Mouse (Mus musculus) embryonic facial prominence, embryonic 14.5 days (tissue): ENCODE measurements around the gene Lingo3. TPM values are rescaled to one million over a fixed set of nuclear protein-coding genes. Genes with fewer than 3 reads are reported as not detected.
A peak's percentile ranks its signal among the peaks of the same experiment; 100 is the strongest.

Source experiments
- ATAC-seq: fragments of 200-750 bp; cut with Nextera tagmentation; 2 replicates; pipeline ENCODE4 v1.8.0; 2017; ENCODE audit warnings: low read depth, moderate number of reproducible peaks, moderate TSS enrichment
- DNase-seq: peaks from one replicate; pipeline ENCODE4 v3.0.0-alpha.2; 2015; ENCODE audit warnings: low spot score
- H3K27ac ChIP-seq: fragments of 300-500 bp; sonication (generic); replicated peaks from 2 replicates; pipeline ENCODE4 v1.5.1; 2014; ENCODE audit warnings: low read depth, mild to moderate bottlenecking, low read length, moderate library complexity
- H3K27me3 ChIP-seq: fragments of 300-500 bp; sonication (generic); replicated peaks from 2 replicates; pipeline ENCODE4 v1.6.1; 2014; ENCODE audit warnings: low read length; ENCODE audit not compliant: control insufficient read depth, insufficient read depth
- H3K36me3 ChIP-seq: fragments of 300-500 bp; sonication (generic); 2 replicates; pipeline ENCODE4 v1.6.1; 2014; ENCODE audit warnings: low read length, mixed read lengths; ENCODE audit not compliant: control insufficient read depth, insufficient read depth
- H3K4me1 ChIP-seq: fragments of 300-500 bp; sonication (generic); 2 replicates; pipeline ENCODE4 v1.6.1; 2014; ENCODE audit warnings: antibody characterized with exemption, low read length; ENCODE audit not compliant: control insufficient read depth, insufficient read depth
- H3K4me2 ChIP-seq: fragments of 300-500 bp; sonication (generic); 2 replicates; pipeline ENCODE4 v1.6.1; 2014; ENCODE audit warnings: low read depth, mild to moderate bottlenecking, low read length, moderate library complexity, mixed read lengths
- H3K4me3 ChIP-seq: fragments of 300-500 bp; sonication (generic); 2 replicates; pipeline ENCODE4 v1.5.1; 2014; ENCODE audit warnings: low read depth, mild to moderate bottlenecking, low read length
- H3K9ac ChIP-seq: fragments of 300-500 bp; sonication (generic); 2 replicates; pipeline ENCODE4 v1.6.1; 2014; ENCODE audit warnings: low read depth, mild to moderate bottlenecking, low read length, moderate library complexity, mixed read lengths
- H3K9me3 ChIP-seq: fragments of 300-500 bp; sonication (generic); 2 replicates; pipeline ENCODE4 v1.6.1; 2016; ENCODE audit warnings: low read length; ENCODE audit not compliant: control insufficient read depth
- WGBS: fragments of 180-500 bp; shearing (Covaris S2); extraction: QIAGEN DNeasy Blood & Tissue Kit; methylation state at CpG from one replicate; pipeline ENCODE4 v1.1.7; 2014; 5-methylcytosine and 5-hydroxymethylcytosine counted together
- polyA plus RNA-seq: library from polyadenylated mRNA; unstranded; fragments of >200 nt; fragmentation: Nextera tagmentation; extraction: Ambion mirVana; gene quantifications from 2 replicates; pipeline ENCODE4 v1.2.1, GENCODE M21; 2014

The Lingo3 gene
- polyA plus RNA-seq, 1 experiment from 2014 or later: 1.2 TPM

DNA sequence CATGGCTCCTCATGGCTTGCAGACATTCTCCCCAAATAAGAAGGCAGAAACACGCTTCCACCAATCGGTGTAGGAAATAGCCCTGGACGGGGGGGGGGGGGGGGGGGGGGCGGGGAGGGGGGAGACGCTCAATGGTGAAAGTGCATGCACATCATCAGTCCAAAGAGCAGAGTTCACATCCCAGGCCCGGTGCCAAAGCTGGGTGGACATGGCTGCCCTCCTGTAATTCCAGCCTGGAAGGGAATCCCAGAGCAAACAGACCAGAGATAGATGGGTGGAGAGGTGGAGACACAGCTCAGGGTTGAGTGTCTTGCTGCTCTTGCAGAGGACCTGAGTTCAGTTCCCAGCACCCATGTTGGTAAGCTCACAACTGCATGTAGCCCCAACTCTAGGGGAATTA, 27.2 kb upstream of the Lingo3 start:
- Histone ChIP-seq H3K36me3 (peaks cover 16% of the 10 kb centered on the region; the same call in 1 of the 2 replicates), H3K27me3 (no peaks in the 10 kb centered on the region), H3K4me2 (no peak overlapping the region), H3K9ac (no peak overlapping the region), H3K27ac (no peak overlapping the region), H3K4me3 (no peak overlapping the region), H3K9me3 (no peaks in the 10 kb centered on the region), H3K4me1 (no peaks in the 10 kb centered on the region)
- DNase-seq: no peak
- WGBS: 80% methylated on average over 1 of the region's 6 CpGs
- no peak for ATAC-seq

DNA sequence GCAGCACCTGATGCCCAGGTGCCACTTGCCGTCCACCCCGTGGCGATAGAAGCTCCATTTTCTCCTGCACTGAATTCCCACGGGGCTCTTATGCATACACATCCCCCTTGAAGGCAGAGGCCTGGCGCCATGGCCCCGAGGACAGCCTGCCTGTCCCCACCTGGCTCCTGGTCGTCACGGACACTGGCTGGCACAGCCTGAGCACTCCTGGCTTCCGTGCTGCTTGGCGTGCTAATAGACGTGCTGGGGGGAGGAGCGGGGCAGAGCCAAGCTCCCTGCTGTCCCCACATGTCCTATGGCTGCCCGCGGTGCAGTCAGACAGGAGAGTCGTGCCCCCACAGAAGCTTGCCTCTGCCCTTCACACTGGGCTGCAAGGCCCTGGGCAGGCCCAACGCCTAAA, 20.6 kb upstream of the Lingo3 start:
- Histone ChIP-seq H3K27ac (no peak overlapping the region), H3K4me2 (no peak overlapping the region), H3K9me3 (no peaks in the 10 kb centered on the region), H3K4me3 (no peak overlapping the region), H3K9ac (no peak overlapping the region), H3K36me3 (peaks cover 60% of the 10 kb centered on the region), H3K27me3 (no peaks in the 10 kb centered on the region), H3K4me1 (no peaks in the 10 kb centered on the region)
- DNase-seq (no peak), ATAC-seq (no peak)
- 84% methylated on average over 16 of the region's 16 CpGs for WGBS

DNA sequence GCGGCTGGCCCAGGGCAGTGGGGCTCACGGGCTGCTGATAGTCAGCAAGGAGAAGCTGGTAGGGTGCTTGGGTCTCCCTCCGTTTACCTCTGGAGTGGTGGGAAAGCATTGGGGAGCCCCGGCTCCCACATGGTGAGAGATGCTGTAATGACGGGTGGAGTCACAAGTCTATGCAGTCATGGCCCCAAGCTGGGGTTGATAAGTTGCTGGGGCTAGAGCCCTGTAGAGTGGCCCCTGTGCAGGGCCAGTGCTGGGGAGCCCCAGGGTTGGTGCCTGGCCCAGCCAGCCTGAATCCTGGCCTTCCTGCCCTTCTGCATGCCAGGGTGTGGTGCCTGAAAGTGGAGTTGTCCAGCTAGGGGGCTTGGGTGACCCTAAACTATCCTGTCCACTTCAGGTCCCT, 18.5 kb upstream of the Lingo3 start:
- peaks cover 51% of the 10 kb centered on the region for H3K36me3 ChIP-seq
- ATAC-seq (no peak), DNase-seq (no peak)
- no peak overlapping the region for H3K4me3 ChIP-seq
- no peaks in the 10 kb centered on the region for H3K27me3 ChIP-seq
- H3K9ac ChIP-seq: no peak overlapping the region
- 95% methylated on average over 5 of the region's 5 CpGs for WGBS
- H3K27ac ChIP-seq: no peak overlapping the region
- H3K4me2 ChIP-seq: no peak overlapping the region
- H3K9me3 ChIP-seq: no peaks in the 10 kb centered on the region
- no peaks in the 10 kb centered on the region for H3K4me1 ChIP-seq

DNA sequence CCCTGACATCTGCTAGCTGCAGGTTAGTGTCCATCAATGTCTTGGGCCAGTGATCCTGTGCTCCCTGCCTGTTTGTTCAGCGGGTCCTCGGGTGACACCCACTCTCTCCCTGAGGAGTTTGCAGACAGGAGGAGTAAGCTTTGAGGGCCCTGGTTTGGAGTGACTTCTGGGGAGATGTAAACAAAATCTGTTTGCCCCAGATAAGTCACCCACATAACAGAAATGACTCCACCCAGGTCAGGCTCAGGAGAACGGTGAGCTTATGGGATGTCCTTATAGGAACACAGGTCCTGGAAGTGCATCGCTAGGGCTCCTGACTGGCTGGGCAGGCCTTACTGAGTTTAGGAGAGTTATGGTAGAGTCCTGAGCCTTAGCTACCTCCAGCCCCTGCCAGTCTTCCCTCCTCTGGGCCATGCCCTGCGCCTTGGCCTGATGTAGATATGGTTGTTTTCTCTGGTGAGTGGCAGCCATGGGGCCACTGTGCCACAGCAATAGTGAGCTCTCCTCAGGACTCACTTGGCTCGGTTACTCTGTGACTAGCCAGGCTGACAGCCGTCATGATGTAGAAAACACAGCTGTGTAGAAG, 14.6 kb upstream of the Lingo3 start:
- WGBS: 73% methylated on average over 7 of the region's 7 CpGs
- Histone ChIP-seq H3K4me2 (no peak overlapping the region), H3K27me3 (no peaks in the 10 kb centered on the region), H3K9me3 (no peaks in the 10 kb centered on the region), H3K27ac (peak overlapping the region; percentile 58; the same call in 1 of the 2 replicates), H3K4me3 (no peak overlapping the region), H3K9ac (peak overlapping the region; percentile 40; the same call in 1 of the 2 replicates), H3K36me3 (peaks cover 19% of the 10 kb centered on the region), H3K4me1 (peaks cover 22% of the 10 kb centered on the region)
- ATAC-seq (no peak), DNase-seq (no peak)

DNA sequence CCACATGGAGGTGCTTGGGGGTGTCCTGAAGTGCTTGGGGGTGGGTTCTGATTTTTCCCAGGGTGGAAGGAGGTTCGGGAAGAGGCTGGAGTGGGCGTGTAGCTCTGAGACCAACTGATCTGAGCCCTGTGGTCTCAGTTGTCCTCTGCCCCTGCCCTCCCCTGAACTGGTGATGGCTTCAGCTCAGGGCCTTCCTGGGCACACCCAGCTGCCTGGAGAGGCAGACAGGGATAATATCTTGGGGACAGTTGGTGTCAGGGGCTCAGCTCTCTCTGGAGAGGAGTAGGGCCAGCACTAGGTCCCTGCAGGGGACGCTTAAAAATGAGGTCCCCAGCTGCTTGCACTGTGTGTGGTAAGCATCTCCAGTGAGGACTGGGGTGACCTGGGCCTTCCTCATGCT, 14.0 kb upstream of the Lingo3 start:
- DNase-seq (no peak), ATAC-seq (no peak)
- Histone ChIP-seq H3K9ac (peak overlapping the region; percentile 40), H3K4me1 (peaks cover 22% of the 10 kb centered on the region), H3K9me3 (no peaks in the 10 kb centered on the region), H3K36me3 (peaks cover 18% of the 10 kb centered on the region), H3K27me3 (no peaks in the 10 kb centered on the region), H3K4me2 (0 out of 2 replicates have a peak overlapping the region, but pooled peaks have one; percentile 23), H3K4me3 (no peak overlapping the region), H3K27ac (peak overlapping the region; percentile 58; the same call in 1 of the 2 replicates)
- 73% methylated on average over 2 of the region's 3 CpGs for whole genome bisulfite sequencing

DNA sequence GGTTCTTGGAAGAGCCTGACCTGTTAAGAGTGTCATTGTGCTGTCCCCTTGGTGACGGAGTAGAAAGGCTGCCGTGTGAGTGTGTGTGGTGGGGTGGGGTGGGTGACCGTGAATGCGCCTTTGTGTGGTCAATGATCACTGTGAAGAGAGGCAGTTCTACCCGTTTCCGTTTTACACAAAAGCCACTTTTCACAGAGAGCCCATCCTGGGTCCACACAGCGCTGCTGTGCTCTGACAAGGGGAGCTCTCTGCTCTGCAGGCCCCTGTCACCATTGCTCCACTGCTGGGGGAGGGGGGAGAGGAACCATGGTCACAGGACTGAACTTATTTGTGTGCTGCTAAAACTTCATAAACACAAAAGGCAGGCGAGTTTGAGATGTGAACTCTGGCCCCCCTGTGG, 13.5 kb upstream of the Lingo3 start:
- WGBS: 40% methylated on average over 8 of the region's 8 CpGs
- no peaks in the 10 kb centered on the region for H3K9me3 ChIP-seq

DNA sequence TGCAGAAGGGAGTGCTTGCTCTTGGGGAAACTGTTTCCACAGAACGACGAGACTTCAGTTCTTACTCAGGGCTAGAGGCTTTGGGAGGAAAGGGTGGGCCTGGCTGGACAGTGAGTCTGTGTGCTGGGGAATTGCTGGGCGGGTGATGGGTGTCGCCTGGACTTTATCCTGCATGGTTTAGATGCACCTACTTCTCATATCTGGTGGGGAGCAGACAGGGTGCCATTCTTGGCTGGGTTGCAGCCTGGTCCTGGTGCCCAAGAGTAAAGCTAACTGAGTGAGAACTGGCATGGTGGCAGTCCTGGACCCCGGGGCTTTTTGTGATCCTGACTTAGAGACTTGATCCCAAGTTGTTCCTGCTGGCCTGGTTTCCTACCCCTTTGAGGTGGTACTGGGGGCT, 13.1 kb upstream of the Lingo3 start:
- ATAC-seq (no peak), DNase-seq (no peak)
- Histone ChIP-seq H3K27ac (peak overlapping the region; percentile 61), H3K4me1 (peaks cover 22% of the 10 kb centered on the region), H3K4me3 (no peak overlapping the region), H3K4me2 (peak overlapping the region; percentile 99), H3K36me3 (peaks cover 17% of the 10 kb centered on the region), H3K27me3 (no peaks in the 10 kb centered on the region), H3K9ac (peak overlapping the region; percentile 40), H3K9me3 (no peaks in the 10 kb centered on the region)
- WGBS: 66% methylated on average over 5 of the region's 5 CpGs

More for the DNA sequence above, 13.5 kb upstream of the Lingo3 start:
- peak overlapping the region; percentile 40 for H3K9ac ChIP-seq
- no peaks in the 10 kb centered on the region for H3K27me3 ChIP-seq
- no peak overlapping the region for H3K4me3 ChIP-seq
- peak overlapping the region; percentile 61; the same call in 1 of the 2 replicates for H3K27ac ChIP-seq
- peaks cover 16% of the 10 kb centered on the region for H3K36me3 ChIP-seq
- H3K4me1 ChIP-seq: peaks cover 22% of the 10 kb centered on the region
- peak overlapping the region; percentile 23; the same call in 1 of the 2 replicates for H3K4me2 ChIP-seq
- ATAC-seq (no peak; the same call in 1 of the 2 replicates), DNase-seq (peak; percentile 27)

DNA sequence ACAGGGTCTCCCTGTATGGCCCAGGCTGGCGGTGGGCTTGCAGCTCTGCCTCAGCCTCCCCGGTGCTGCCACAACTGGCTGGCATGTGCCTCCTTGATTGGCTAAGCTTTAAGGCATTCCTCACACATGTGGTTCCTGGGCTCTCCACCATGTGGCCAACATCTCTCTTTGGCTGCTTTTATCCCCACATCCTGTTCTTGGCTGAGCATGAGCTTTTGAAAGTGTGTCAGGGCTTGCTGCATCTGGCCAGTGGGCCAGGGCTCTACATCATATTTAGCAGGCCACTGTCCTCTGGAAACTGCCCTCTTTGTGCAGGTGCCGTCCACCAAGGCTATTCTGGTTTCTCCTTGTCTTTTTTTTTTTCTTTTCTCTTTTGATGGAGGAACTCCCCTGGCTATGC, 12.4 kb upstream of the Lingo3 start:
- H3K4me1 ChIP-seq: peaks cover 22% of the 10 kb centered on the region
- no peaks in the 10 kb centered on the region for H3K9me3 ChIP-seq
- peak overlapping the region; percentile 96 for H3K4me3 ChIP-seq
- peak overlapping the region; percentile 99 for H3K4me2 ChIP-seq
- WGBS: 32% methylated on average over 3 of the region's 3 CpGs
- peaks cover 19% of the 10 kb centered on the region for H3K36me3 ChIP-seq
- peak overlapping the region; percentile 61 for H3K27ac ChIP-seq
- peak; percentile 37 for DNase-seq
- no peaks in the 10 kb centered on the region for H3K27me3 ChIP-seq
- no peak for ATAC-seq
- H3K9ac ChIP-seq: peak overlapping the region; percentile 89

DNA sequence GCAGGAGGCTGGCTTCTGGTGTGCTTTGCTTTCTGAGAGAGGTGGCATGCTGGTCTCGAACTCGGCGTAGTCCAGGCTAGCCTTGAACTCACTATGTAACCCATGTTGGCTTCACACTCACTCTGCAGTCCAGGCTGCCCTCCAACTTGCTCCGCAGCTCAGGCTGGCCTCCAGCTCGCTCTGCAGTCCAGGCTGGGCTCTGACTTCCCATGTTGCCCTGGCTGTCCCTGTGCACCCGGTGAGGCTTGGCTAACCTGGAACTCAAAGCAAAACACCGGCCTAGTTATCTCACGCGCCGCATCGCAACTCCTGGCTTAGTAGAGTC, 11.9 kb upstream of the Lingo3 start:
- peaks cover 22% of the 10 kb centered on the region for H3K4me1 ChIP-seq
- no peaks in the 10 kb centered on the region for H3K9me3 ChIP-seq
- ATAC-seq (no peak), DNase-seq (no peak)
- H3K27ac ChIP-seq: no peak overlapping the region; the same call in 1 of the 2 replicates
- peak overlapping the region; percentile 99 for H3K4me2 ChIP-seq
- WGBS: 23% methylated on average over 11 of the region's 11 CpGs
- H3K27me3 ChIP-seq: no peaks in the 10 kb centered on the region
- H3K4me3 ChIP-seq: peak overlapping the region; percentile 96
- H3K9ac ChIP-seq: peak overlapping the region; percentile 89
- H3K36me3 ChIP-seq: peaks cover 25% of the 10 kb centered on the region
